Mouse (Mus musculus): ENCODE results near the gene Wtap. TPM values are rescaled to one million over a fixed set of nuclear protein-coding genes. Genes with fewer than 3 reads are reported as not detected.
"Not testable (repeated sequence)": the region's sequence is repeated elsewhere in the genome, so short reads cannot be mapped to it uniquely, and the experiment has no call there.

Gene Wtap
- polyA plus RNA-seq (2012; rRNA removed), result 48.5 and 53.5 TPM in 2 replicates

- no peak for DNase-seq (ENCODE audit: low spot score)
These were observed at the start of gene Wtap for GRCm38 (mm10) chr17:12994069-12994468. Wtap (minus strand) TSS chr17:12994169.

- DNase-seq (ENCODE audit: low spot score), result not testable (repeated sequence)
These were observed 42.7 kb upstream of the Wtap start for GRCm38 (mm10) chr17:13036627-13037192.

DNA sequence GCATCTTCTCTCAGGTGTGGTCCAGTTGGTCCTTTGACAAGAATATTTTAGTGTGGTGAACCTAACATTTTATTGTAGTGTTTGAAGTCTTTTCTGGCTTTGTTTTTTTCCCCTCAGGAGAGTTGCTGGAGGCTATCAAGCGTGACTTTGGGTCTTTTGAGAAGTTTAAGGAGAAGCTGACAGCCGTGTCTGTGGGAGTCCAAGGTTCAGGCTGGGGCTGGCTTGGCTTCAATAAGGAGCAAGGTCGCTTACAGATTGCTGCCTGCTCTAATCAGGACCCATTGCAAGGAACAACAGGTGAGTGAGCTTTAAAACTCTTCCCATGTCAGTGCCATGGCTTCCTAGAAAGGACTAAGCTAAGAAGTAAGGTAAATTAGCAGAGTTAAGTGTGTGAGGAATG is 19.3 kb upstream of the Wtap start:
- no peak for DNase-seq (ENCODE audit: low spot score)

GRCm38 (mm10) chr17:13009887-13010286 is 15.9 kb upstream of the Wtap start:
- DNase-seq (ENCODE audit: low spot score), result no peak

GRCm38 (mm10) chr17:13008528-13008927 is 14.6 kb upstream of the Wtap start:
- DNase-seq (ENCODE audit: low spot score), result no peak

- peak; percentile 97 for DNase-seq (ENCODE audit: low spot score)
These were observed 13.9 kb upstream of the Wtap start for GRCm38 (mm10) chr17:13007730-13008425.

GRCm38 (mm10) chr17:13006984-13007383 is 13.0 kb upstream of the Wtap start:
- no peak for DNase-seq (ENCODE audit: low spot score)

DNA sequence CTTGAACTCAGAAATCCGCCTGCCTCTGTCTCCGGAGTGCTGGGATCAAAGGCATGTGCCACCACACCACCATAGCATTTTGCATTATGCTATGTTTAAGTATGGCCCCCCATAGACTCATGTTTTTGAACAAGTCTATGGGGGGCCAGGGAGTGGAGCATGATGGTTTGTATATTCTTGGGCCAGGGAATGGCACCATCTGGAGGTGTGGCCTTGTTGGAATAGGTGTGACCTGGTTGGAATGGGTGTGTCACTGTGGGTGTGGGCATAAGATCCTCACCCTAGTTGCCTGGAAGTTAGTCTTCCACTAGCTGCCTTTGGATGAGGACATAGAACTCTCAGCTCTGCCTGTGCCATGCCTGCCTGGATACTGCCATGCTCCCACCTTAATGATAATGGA is 12.6 kb upstream of the Wtap start, which contains the start of gene Sod2:
Gene Sod2, plus strand, starts transcription at position 301 of the 400 bp plus-strand sequence.
- not testable (repeated sequence) for DNase-seq (ENCODE audit: low spot score)

DNA sequence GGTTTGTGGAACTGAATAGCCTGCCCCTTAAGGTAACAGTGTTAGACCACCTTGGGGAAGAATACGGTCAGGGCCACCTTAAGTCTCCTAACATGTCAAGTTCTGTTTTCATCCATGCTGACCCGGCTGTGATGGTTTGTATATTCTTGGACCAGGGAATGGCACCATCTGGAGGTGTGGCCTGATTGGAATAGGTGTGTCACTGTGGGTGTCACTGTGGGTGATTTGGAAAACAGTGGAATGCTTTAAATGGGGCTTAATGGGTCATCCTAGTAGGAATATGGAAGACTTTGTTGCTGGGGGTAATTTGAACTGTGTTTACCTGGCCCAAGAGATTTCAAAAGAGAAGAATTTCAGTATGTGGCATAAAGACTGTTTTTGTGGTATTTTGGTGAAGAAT is 10.5 kb upstream of the Wtap start:
- DNase-seq (ENCODE audit: low spot score), result not testable (repeated sequence)

GRCm38 (mm10) chr17:13002243-13002642 is 8.3 kb upstream of the Wtap start:
- DNase-seq (ENCODE audit: low spot score), result not testable (repeated sequence)

- no peak for DNase-seq (ENCODE audit: low spot score)
These were observed 5.1 kb upstream of the Wtap start for GRCm38 (mm10) chr17:12999069-12999468.

- DNase-seq (ENCODE audit: low spot score), result no peak
These were observed 3.9 kb upstream of the Wtap start for GRCm38 (mm10) chr17:12997890-12998289.

DNA sequence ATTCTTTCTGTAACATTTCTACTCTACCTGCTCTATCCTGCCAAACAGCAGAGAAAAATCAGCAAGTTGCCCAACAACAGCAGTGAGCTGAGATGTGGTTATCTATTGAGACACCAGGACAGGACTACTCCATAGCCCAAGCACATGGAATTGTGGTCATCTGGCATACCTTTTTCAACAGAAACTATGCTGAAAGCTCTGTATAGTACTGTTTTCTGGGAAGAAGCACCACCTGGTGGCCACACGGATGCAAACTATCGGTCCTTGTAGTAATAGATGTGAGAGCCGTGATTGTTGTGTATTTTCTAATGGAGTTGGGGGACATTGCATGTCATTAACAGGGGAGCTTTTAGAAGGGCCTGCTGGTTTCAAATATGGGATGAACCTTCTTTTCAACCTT is 2.4 kb upstream of the Wtap start:
- no peak for DNase-seq (ENCODE audit: low spot score)

GRCm38 (mm10) chr17:12992470-12992991 is 1.4 kb downstream of the Wtap start:
- DNase-seq (ENCODE audit: low spot score), result peak; percentile 98

DNA sequence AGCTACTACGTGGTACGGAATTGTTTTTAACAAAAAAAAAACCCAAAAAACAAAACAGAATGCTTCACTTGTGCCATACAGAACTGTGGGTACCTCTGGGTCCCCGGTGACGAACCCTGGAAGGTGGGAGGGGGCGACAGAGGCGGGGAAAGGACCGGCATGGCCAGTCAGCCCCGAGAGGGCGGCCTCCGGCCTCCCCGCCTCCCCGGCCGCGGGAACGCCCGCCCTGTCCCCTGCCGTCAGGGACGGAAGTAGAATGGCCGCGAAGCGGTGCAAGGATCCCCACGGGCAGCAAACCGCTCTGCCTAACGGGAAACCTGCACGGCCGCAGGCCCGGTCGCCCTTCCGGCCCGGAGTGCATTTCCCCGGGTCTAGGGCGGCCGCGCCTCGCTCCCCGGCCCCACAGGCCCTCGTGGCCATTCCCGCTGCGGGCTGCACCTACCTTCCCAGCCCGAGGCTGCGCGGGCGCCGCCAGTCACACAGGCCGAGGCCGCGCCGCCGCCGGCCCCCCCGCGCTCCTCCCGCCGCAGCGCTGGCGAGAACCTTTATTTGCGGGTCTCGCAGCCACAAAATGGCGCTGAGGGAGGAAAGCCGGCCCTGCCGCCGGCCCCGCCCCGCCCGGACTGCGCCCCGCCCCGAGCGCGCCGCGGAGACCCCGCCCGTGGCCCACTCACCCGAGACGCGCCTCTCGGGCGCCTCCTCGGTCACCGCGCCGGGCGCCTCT is 2.2 kb downstream of the Wtap start:
- DNase-seq (ENCODE audit: low spot score), result peak; percentile 95

DNA sequence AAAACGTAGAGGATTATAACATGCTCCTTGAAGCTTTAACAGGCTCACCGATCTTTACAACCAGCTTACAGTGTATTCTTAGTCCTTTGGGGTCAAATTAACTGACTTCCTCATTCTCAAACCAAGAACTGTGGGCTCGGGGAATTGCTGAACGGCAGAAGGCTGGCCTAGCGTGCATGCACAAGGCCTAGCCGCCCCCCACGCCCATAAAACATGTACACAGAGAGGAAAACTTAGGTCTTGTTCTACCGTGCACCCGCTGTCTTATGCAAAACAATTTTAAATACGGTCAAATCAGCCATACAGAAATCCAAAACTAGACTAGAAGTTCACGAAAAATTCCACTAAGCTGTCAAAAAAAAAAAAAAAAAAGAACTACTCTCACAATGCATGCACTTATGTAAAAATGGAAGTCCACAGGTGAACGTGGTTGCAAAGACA is 2.8 kb downstream of the Wtap start:
- no peak for DNase-seq (ENCODE audit: low spot score)

DNA sequence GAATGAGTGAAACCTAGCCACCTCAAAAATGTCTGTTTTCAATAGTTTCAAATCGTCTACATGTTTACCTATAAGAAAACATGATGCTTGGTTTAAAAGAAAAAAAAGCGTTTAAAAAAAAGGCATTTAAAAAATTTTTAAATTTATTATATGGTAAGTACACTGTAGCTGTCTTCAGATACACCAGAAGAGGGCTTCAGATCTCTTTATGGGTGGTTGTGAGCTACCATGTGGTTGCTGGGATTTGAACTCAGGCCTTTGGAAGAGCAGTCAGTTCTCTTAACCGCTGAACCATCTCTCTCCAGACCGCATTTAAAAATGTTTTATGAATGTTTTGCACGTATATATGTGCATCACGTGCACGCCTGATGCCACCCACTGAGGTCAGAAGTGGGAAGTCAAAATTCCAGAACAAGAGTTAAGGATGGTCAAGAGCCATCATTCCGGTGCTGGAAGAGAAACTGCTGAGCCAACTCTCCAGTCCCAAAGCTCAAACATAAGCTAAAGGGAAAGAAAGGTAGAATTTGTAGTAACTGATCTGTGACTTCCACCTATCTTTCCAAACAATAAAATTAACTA is 3.3 kb downstream of the Wtap start:
- no peak for DNase-seq (ENCODE audit: low spot score)

DNA sequence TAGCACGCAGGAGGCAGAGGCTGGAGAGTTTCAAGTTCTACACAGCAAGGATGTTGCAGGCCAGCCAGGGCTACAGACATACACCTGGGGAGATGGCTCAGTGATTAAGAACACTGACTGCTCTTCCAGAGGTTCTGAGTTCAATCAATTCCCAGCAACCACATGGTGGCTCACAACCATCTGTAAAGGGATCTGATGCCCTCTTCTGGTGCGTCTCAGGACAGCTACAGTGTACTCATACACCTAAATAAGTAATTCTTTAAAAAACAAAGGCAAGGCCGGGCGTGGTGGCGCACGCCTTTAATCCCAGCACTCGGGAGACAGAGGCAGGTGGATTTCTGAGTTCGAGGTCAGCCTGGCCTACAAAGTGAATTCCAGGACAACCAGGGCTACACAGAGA is 5.9 kb downstream of the Wtap start:
- DNase-seq (ENCODE audit: low spot score), result not testable (repeated sequence)

- DNase-seq (ENCODE audit: low spot score), result no peak
These were observed 10.0 kb downstream of the Wtap start for GRCm38 (mm10) chr17:12983988-12984387.

GRCm38 (mm10) chr17:12978546-12978945 is 15.4 kb downstream of the Wtap start:
- no peak for DNase-seq (ENCODE audit: low spot score)

DNA sequence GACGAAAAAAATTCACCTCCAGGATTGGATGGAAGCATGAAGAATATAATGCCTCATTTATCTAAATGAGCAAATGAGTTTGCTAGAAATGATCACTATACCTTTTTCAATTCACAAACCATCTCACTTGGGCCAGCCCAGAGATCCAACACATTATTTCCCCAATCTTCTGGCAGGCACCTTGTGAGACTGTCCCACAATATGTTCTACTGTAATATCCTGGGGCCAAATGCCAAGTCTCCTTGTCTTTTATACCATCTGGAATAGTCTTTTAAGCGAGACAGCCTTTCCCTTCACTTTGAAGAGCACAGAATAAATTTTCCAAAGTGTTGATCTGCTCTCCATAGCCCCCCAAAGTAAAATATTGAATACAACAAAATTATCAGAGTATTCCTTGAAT is 20.1 kb downstream of the Wtap start:
- DNase-seq (ENCODE audit: low spot score), result no peak

GRCm38 (mm10) chr17:12967173-12967572 is 26.8 kb downstream of the Wtap start:
- DNase-seq (ENCODE audit: low spot score), result no peak

Data from urinary bladder, adult 2 months (tissue).